Mouse (Mus musculus): ENCODE measurements at regions not wholly inside any gene's neighbourhood (a gene's known extent, or its start where the extent isn't known, plus 50 kb on each side); places are given as distances from the start of the nearest gene placed in this dataset.

DNA sequence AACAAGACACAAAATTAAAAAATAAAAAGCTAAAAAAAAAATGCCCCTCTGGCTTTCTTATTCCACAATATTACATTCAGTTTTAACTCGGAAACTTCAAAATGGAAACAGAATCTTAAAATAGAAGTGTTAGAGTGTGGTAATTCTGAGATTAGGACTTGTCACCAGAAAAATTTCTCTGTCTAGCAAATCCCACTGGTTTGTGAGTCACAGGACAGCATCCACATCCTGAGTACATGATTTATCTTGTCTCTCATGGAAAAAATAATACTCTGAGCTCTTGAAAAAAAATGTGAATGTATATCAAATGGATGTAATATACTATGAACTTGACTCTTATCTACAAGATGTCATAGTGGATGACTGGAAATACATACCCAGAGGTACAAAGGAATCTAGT lies 511.8 kb upstream of the Grm7 start:
- TF ChIP-seq CTCF (IDR thresholded peaks at IDR 0.05; ENCODE audit: low read depth) (no peak), EP300 (IDR thresholded peaks at IDR 0.05; ENCODE audit: low read depth) (no peak)

Data from heart, postnatal 0 days (tissue).